Mouse (Mus musculus) spleen, adult 2 months (tissue): Measurements from ENCODE around the gene Gde1. TPM values are rescaled to one million over a fixed set of nuclear protein-coding genes. Genes with fewer than 3 reads are reported as not detected.

ENCODE experiments used
- DNase-seq, 2 experiments: peaks; one replicate each; pipeline versions ENCODE4 v3.0.0 to v3.0.0-alpha.2; 2012 to 2021; ENCODE audit warnings: low spot score in 2 of 2, low read depth in 1 of 2
- H3K27ac ChIP-seq: fragments of 200-500 bp; 2 replicates; pipeline ENCODE4 v1.5.1; 2012; ENCODE audit warnings: low read length, inconsistent platforms; ENCODE audit not compliant: insufficient read depth
- H3K27me3 ChIP-seq: fragments of 200-500 bp; 2 replicates; pipeline ENCODE4 v1.6.1; 2012; ENCODE audit warnings: mild to moderate bottlenecking, moderate library complexity, low read length, inconsistent platforms; ENCODE audit not compliant: control insufficient read depth, insufficient read depth
- H3K36me3 ChIP-seq: fragments of 200-500 bp; 2 replicates; pipeline ENCODE4 v1.6.1; 2012; ENCODE audit warnings: mild to moderate bottlenecking, low read length, inconsistent platforms; ENCODE audit not compliant: control insufficient read depth, insufficient read depth
- H3K4me1 ChIP-seq: fragments of 200-500 bp; 2 replicates; pipeline ENCODE4 v1.6.1; 2011; ENCODE audit warnings: inconsistent platforms; ENCODE audit not compliant: control insufficient read depth, insufficient read depth, insufficient read length
- H3K4me3 ChIP-seq: fragments of 200-500 bp; 2 replicates; pipeline ENCODE4 v1.5.1; 2011; ENCODE audit warnings: mild to moderate bottlenecking, inconsistent platforms; ENCODE audit not compliant: insufficient read depth, insufficient read length; ENCODE audit errors: extremely low read depth
- CTCF ChIP-seq: fragments of 200-500 bp; IDR thresholded peaks from 2 replicates; pipeline ENCODE4 v1.5.1; 2011; ENCODE audit warnings: mild to moderate bottlenecking, inconsistent platforms; ENCODE audit not compliant: insufficient read depth, insufficient read length, insufficient replicate concordance; ENCODE audit errors: extremely low read depth
- POLR2A ChIP-seq: fragments of 200-500 bp; IDR thresholded peaks from 2 replicates; pipeline ENCODE4 v1.6.1; 2011; ENCODE audit warnings: low read depth, low read length, inconsistent platforms
- WGBS: fragments of 180-500 bp; shearing (Covaris S2); methylation state at CpG from one replicate; pipeline ENCODE4 v1.1.7; 2018; 5-methylcytosine and 5-hydroxymethylcytosine counted together
- polyA plus RNA-seq: library from polyadenylated mRNA; depleted of rRNA; stranded (reverse); fragments of >200 nt; gene quantifications from 2 replicates; pipeline ENCODE4 v1.2.3, GENCODE M21; 2012

Gde1 gene
- polyA plus RNA-seq, 1 experiment = 43.8 TPM

- no peak overlapping the region for H3K27ac ChIP-seq
- TF ChIP-seq CTCF (no peak), POLR2A (no peak)
- 91% methylated on average over 5 of the region's 5 CpGs for WGBS
- H3K36me3 ChIP-seq = no peaks in the 10 kb centered on the region
- H3K4me1 ChIP-seq = peaks cover 5% of the 10 kb centered on the region; the same call in 1 of the 2 replicates
- DNase-seq = no peak
- no peaks in the 10 kb centered on the region for H3K27me3 ChIP-seq
- no peak overlapping the region for H3K4me3 ChIP-seq
Observed at GRCm38 (mm10) chr7:118706488-118706887, 910 bp upstream of the Gde1 start.

- Histone ChIP-seq H3K36me3 (no peaks in the 10 kb centered on the region), H3K4me3 (no peak overlapping the region), H3K27me3 (no peaks in the 10 kb centered on the region), H3K4me1 (peaks cover 5% of the 10 kb centered on the region; the same call in 1 of the 2 replicates), H3K27ac (no peak overlapping the region)
- WGBS = 73% methylated on average over 6 of the region's 6 CpGs
- TF ChIP-seq POLR2A (no peak), CTCF (no peak)
- no peak for DNase-seq
Observed at GRCm38 (mm10) chr7:118706051-118706450, 473 bp upstream of the Gde1 start.

- Histone ChIP-seq H3K27me3 (no peaks in the 10 kb centered on the region), H3K27ac (no peak overlapping the region), H3K4me3 (no peak overlapping the region; the same call in 1 of the 2 replicates), H3K4me1 (peaks cover 5% of the 10 kb centered on the region; the same call in 1 of the 2 replicates), H3K36me3 (no peaks in the 10 kb centered on the region)
- no peak for TF ChIP-seq CTCF
- no peak for TF ChIP-seq POLR2A
- 85% methylated on average over 9 of the region's 9 CpGs for WGBS
- no peak for DNase-seq
Observed at GRCm38 (mm10) chr7:118704001-118704850, 1.4 kb downstream of the Gde1 start.

- Histone ChIP-seq H3K27ac (no peak overlapping the region), H3K36me3 (peaks cover 4% of the 10 kb centered on the region; the same call in 1 of the 2 replicates), H3K4me1 (peaks cover 5% of the 10 kb centered on the region; the same call in 1 of the 2 replicates), H3K27me3 (no peaks in the 10 kb centered on the region), H3K4me3 (no peak overlapping the region)
- TF ChIP-seq CTCF (no peak), POLR2A (no peak)
- no peak for DNase-seq
- 84% methylated on average over 15 of the region's 15 CpGs for WGBS
Observed at GRCm38 (mm10) chr7:118703144-118703561, 2.4 kb downstream of the Gde1 start.

- Histone ChIP-seq H3K36me3 (peaks cover 26% of the 10 kb centered on the region), H3K27ac (no peak overlapping the region), H3K4me1 (no peaks in the 10 kb centered on the region), H3K27me3 (no peaks in the 10 kb centered on the region), H3K4me3 (no peak overlapping the region)
- DNase-seq = no peak
- TF ChIP-seq POLR2A (no peak), CTCF (no peak)
- 90% methylated on average over 9 of the region's 9 CpGs for WGBS
Observed at GRCm38 (mm10) chr7:118698882-118699281, 6.7 kb downstream of the Gde1 start.

- 85% methylated on average over 4 of the region's 4 CpGs for WGBS
- H3K27ac ChIP-seq = no peak overlapping the region
- no peaks in the 10 kb centered on the region for H3K4me1 ChIP-seq
- H3K4me3 ChIP-seq = no peak overlapping the region
- H3K27me3 ChIP-seq = no peaks in the 10 kb centered on the region
- peaks cover 31% of the 10 kb centered on the region for H3K36me3 ChIP-seq
- no peak for TF ChIP-seq POLR2A
- TF ChIP-seq CTCF = no peak
- no peak for DNase-seq
Observed at GRCm38 (mm10) chr7:118697168-118697567, 8.4 kb downstream of the Gde1 start.

- Histone ChIP-seq H3K36me3 (peaks cover 37% of the 10 kb centered on the region), H3K4me1 (no peaks in the 10 kb centered on the region), H3K4me3 (no peak overlapping the region), H3K27me3 (no peaks in the 10 kb centered on the region), H3K27ac (no peak overlapping the region)
- TF ChIP-seq CTCF = no peak
- TF ChIP-seq POLR2A = no peak
- no peak for DNase-seq
- 95% methylated on average over 6 of the region's 6 CpGs for WGBS
Observed at GRCm38 (mm10) chr7:118696146-118696545, 9.4 kb downstream of the Gde1 start.
